Mouse (Mus musculus) brown adipose tissue, adult 24 weeks (tissue): ENCODE measurements around the gene Ino80d. TPM values are rescaled to one million over a fixed set of nuclear protein-coding genes. Genes with fewer than 3 reads are reported as not detected.

Experiments used
- H3K27ac ChIP-seq: fragments of 200-500 bp; replicated peaks from 2 replicates; pipeline ENCODE4 v1.5.1; 2012; ENCODE audit warnings: low read depth, mild to moderate bottlenecking, low read length
- H3K4me1 ChIP-seq: fragments of 200-500 bp; 2 replicates; pipeline ENCODE4 v1.6.1; 2012; ENCODE audit warnings: low read length, mixed read lengths; ENCODE audit not compliant: control insufficient read depth, insufficient read depth, insufficient read length
- H3K4me3 ChIP-seq: fragments of 200-500 bp; 2 replicates; pipeline ENCODE4 v1.5.1; 2012; ENCODE audit warnings: low read depth, mild to moderate bottlenecking, low read length, moderate library complexity; ENCODE audit not compliant: insufficient read depth
- polyA plus RNA-seq: library from polyadenylated mRNA; stranded (reverse); fragments of >200 nt; gene quantifications from 2 replicates; pipeline ENCODE4 v1.2.4, GENCODE M21; 2012; ENCODE audit not compliant: missing spikeins, insufficient read depth, insufficient read length

Gene Ino80d
- polyA plus RNA-seq, 1 experiment, result 5.2 TPM

DNA sequence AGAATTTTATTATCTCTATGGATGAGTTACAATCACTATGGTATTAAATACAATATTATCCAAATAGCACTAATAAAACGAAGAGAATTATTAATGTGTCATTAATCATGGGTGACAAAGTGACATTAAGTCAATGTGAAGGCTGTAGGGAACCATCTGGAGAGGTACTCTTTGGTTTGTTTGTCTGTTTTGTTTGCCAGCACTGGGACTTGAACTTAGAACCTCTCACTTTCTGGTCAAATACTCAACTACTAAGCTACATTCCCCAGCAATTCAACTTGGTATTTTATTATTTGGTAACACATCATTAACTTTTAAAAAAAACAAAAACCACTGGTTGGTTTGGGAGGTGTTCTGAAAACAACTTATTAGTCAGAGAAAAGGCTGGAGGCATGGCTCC is 43.1 kb downstream of the Ino80d start:
- H3K27ac ChIP-seq, result no peak overlapping the region
- no peak overlapping the region for H3K4me3 ChIP-seq
- no peaks in the 10 kb centered on the region for H3K4me1 ChIP-seq

DNA sequence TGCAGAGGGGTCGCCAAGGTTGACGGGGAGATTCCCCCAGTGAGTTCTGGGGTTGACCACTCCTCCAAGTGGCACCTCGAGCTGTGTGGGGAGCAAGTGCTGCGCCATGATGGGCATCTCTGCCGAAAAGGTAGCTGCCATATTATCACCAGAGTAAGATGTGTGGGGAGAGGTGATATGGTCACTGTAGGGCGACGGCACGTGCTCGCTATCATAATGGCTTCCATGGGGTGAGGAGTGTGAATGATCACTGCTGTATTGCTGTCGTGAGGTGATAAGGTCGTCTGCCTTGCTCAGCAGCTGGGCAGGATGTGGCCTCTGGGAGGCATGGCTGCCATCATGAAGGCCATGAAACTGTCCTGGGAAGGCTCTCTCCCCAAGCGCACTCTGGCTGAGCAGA is 56.1 kb downstream of the Ino80d start:
- Histone ChIP-seq H3K27ac (no peak overlapping the region), H3K4me3 (no peak overlapping the region), H3K4me1 (no peaks in the 10 kb centered on the region)

DNA sequence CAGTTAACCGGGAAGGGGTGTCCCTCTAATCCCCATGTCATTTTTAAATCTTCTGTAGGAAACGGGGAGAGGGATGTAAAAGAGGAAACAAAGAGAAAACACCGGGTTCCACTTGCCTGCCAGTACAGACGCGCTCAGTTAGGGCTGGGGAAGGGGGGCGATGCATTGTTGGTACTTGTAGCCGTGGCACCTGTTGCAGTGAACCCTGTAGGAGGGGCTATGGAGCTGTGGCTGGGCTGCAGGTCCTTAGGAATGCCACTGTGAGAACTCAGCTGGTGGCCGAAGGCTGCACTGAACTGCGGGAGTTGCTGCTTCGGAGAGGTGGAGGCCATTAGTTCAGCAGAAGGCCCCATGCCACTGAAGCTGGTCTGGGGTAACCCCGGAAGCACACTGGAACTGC is 56.6 kb downstream of the Ino80d start:
- Histone ChIP-seq H3K4me1 (0 out of 2 replicates have a peak, but pooled peaks cover 1% of the 10 kb centered on the region), H3K4me3 (no peak overlapping the region), H3K27ac (no peak overlapping the region)

DNA sequence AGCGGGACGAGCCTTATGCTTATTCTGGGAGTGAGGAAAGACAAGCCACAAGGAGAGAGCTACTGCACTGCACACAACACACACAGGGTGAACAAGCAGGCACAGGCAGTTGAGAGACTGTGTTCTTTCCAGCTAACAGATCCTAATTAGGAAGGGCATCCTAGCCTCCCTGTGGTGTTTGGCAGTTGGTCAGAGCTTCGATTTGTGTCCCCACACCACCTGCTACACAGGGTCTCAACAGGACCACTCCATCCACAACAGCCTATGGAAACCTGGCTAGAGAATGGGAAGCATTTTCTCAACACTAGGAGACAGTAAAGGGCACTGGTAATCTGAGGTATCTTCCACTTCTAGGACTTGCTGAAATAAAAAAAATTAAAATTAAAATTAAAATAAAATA is 57.1 kb downstream of the Ino80d start:
- H3K4me1 ChIP-seq, result 0 out of 2 replicates have a peak, but pooled peaks cover 2% of the 10 kb centered on the region
- no peak overlapping the region for H3K4me3 ChIP-seq
- no peak overlapping the region for H3K27ac ChIP-seq

DNA sequence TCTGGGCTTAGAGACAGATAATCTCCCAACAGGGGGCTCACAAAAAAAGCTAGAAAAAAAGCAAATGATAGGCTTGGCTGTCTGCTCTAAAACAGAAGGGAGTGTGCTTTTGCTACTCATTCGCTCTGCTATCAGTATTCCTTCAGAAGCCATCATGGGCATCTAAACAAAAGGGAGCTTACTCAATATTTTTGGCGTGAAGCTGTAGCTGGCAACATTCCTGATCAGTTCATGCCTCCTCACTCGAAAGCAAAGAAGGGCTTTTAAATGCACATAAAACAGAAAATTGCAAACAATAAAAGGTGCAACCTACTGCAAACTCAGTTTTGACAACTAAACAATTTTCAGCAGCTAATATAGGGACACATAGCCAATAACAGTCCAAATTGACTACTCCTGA is 59.1 kb downstream of the Ino80d start:
- 0 out of 2 replicates have a peak, but pooled peaks cover 2% of the 10 kb centered on the region for H3K4me1 ChIP-seq
- H3K27ac ChIP-seq, result no peak overlapping the region
- H3K4me3 ChIP-seq, result no peak overlapping the region

DNA sequence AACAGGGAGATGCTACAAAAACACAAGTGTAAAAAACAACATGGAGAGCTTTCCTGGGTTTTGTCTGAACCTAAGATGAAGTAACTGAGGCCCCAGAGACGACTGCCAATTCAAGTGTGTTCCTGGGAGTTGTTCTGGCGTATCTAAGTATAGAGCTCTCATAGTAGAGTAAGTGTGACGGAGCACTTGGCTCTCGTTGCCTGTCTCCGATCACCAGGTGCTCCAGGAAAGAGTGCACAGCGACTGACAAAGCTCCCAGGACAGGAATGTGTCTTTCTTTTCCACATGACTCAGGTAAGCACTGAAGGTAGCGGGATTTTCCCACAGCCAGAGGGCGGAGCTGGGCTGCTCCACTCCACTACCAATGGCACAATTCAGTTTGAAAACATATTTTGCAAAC is 63.6 kb downstream of the Ino80d start:
- Histone ChIP-seq H3K4me1 (0 out of 2 replicates have a peak, but pooled peaks cover 2% of the 10 kb centered on the region), H3K4me3 (no peak overlapping the region), H3K27ac (no peak overlapping the region)

DNA sequence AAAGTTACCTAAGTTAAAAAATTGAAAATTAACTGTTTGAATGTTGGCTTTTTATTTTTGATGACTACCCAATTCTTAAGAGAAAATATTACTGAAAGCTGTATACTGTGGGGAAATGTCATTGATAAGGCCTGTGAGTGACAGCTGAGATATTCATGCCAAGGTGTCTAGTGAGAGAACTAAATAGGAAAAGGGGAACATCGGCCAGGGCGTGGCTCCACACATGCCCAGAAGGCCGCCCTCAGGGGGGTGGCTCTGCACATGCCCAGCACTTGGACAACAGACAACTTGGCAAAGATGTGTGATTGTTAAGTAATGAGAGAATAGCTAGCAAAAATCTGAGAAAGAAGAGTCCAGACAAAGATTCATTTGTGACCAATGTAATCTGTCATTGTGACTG is 64.5 kb downstream of the Ino80d start:
- H3K27ac ChIP-seq, result no peak overlapping the region
- 0 out of 2 replicates have a peak, but pooled peaks cover 2% of the 10 kb centered on the region for H3K4me1 ChIP-seq
- H3K4me3 ChIP-seq, result no peak overlapping the region

DNA sequence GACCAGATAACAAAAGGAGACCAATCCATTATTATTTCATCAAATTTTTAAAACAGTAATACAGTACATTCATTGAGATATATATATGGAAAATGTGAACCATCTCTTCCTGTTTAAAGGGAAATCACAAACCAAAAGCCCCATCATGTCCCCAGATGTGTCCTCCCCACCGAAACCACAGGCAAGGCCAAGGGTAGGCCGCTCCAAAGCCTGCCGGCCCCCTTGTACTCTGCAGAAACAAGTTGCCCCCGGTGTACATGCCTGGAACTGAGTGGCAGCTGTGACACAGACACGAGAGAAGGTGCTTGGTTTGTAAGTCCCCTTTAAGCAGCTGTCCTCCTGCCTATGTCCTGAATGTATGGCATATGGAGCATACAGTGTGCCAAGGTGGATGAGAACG is 66.5 kb downstream of the Ino80d start:
- Histone ChIP-seq H3K4me3 (no peak overlapping the region), H3K27ac (no peak overlapping the region), H3K4me1 (0 out of 2 replicates have a peak, but pooled peaks cover 2% of the 10 kb centered on the region)

DNA sequence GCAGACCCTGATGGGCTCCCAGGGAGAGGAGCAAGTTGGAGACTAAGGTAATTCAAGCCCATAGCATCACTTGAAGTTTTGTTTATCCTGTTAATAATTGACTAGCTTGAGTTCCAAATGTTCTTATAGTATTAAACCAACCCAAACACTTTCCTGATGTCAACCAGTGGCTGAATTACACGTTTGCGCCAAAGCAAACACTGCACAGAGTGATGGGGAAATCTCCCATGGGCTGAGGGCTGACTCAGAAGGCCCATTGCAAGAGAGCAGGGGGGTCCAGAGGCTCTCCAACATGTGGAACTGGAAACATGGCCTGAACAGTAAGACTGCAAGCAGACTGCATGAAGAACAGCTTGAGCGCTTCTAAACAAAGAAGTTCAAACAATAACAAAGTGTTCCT is 81.5 kb downstream of the Ino80d start:
- Histone ChIP-seq H3K27ac (no peak overlapping the region), H3K4me3 (no peak overlapping the region), H3K4me1 (no peaks in the 10 kb centered on the region)

DNA sequence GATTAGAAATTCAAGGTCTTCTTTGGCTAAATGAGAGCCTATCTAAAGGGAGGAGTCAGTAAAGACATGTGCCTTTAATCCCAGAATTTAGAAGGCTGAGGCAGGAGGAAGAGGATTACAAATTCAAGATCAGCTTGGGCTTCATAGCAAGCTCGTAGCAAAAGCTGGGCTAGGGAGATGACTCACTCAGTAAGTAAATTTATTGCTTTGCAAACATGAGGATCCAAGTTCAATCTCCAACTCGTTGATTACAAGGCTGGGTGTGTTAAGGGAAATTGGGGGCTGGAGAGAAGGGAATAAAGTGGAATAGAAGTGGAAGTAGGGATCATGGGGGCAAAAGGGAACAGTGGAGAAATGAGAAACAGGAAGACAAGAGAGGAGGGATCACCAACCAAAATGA is 94.6 kb downstream of the Ino80d start:
- H3K4me3 ChIP-seq, result no peak overlapping the region
- peaks cover 5% of the 10 kb centered on the region; the same call in 1 of the 2 replicates for H3K4me1 ChIP-seq
- no peak overlapping the region for H3K27ac ChIP-seq

DNA sequence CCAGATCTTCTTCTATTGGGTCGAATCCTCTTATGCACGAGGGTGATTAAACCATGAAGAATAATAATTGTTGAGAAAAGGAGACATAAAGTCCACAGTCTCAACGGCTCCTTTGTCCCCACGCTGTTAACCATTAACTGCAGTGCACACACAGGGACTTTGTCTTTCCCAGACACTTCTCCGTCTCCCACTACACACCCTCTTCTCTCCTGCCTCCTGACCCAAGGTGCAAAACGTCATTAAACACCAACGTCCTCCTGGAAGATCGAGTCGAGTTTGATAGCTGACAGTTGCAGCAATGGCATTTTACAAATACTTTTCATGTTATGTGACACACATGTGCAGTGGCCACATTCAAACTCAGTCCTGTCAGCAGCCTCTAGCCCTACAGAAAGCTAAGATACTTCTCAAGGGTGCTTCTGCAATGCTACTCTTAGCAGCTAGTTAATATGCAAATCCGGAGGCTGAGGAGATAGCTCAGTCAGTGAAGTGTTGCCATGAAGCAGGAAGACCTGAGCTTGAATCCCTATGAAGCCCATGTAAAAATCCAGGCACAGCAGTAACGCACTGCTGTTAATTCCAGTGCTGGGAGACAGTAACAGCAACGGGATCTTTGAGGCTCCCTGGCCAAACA is 109.3 kb downstream of the Ino80d start:
- no peaks in the 10 kb centered on the region for H3K4me1 ChIP-seq
- no peak overlapping the region for H3K27ac ChIP-seq
- H3K4me3 ChIP-seq, result no peak overlapping the region

DNA sequence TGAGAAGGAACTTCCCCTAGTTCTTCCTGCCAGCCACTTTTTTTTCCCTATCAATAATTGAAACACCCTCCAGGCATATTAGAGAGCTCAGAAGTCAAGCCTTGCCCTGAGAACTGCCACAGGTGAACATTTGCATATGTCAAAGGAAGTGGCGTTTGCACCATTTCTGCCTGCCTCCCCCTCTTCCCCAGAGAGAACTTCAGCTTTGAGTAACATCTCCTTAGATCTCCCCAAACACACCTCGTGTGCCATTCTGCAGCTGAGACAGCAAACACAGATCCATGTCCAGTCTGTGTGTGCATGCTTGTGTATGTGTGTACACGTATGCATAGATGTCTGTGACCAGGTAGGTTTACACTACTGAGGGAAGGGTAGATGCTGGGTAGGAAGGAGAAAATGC is 112.6 kb downstream of the Ino80d start:
- no peak overlapping the region for H3K27ac ChIP-seq
- H3K4me1 ChIP-seq, result no peaks in the 10 kb centered on the region
- H3K4me3 ChIP-seq, result no peak overlapping the region

DNA sequence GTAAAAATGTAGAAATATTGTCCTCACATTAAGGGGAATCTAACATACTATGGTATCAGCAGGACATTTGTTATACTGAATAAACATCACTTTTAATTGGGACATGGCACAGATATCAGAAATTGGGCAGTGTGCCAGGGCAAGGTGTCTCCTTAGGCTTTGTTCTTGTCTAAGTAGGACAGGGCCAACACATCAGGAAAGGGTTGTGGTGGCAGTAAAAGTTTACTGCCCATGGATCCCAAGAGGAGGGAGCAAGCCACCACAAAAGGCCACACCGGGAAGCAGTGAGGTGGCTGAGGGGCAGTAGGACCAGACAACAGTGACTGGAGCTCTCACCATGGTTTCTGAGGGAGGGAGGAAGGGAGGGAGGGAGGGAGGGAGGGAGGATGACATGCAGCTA is 121.1 kb downstream of the Ino80d start:
- H3K4me3 ChIP-seq, result no peak overlapping the region
- H3K27ac ChIP-seq, result no peak overlapping the region
- H3K4me1 ChIP-seq, result no peaks in the 10 kb centered on the region

DNA sequence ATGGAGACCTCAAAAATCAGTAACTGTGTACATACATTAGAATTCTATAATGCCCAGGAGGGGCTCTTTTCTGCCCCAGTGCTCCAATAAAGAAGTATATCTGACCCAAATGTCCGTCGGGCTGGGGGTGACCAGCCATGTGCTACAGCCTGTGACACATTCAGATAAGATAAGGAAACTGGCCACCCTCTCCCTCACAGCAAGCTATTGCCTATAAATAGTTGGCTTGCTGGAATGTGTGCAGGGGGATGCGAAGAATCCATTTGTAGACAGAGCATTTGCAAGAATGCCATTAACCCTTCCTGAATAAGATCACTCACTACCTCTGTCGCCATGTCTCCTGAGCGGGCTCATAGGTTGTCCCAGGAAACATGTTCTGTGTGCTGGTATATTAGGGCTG is 121.8 kb downstream of the Ino80d start:
- no peak overlapping the region for H3K4me3 ChIP-seq
- no peaks in the 10 kb centered on the region for H3K4me1 ChIP-seq
- H3K27ac ChIP-seq, result no peak overlapping the region

DNA sequence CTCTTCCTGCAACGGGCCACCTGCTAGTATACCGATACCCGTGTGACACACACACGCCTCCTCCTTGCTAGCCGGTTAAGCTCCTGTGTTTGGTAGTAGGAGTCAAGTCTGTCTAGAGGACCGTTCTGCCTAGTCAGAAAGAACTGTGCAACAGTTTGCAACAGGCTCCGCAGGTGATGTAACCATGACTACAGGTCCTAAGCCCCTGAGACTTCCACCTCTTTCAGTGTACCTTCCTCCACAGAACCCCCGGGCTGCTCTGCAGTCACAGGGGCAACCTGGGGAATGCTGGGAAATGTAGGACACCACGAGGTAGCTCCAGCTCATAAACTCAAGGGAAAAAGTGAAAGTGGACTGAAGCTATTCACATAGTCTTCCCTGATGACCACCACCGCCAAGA is 123.4 kb downstream of the Ino80d start:
- Histone ChIP-seq H3K4me3 (no peak overlapping the region), H3K27ac (no peak overlapping the region), H3K4me1 (no peaks in the 10 kb centered on the region)

DNA sequence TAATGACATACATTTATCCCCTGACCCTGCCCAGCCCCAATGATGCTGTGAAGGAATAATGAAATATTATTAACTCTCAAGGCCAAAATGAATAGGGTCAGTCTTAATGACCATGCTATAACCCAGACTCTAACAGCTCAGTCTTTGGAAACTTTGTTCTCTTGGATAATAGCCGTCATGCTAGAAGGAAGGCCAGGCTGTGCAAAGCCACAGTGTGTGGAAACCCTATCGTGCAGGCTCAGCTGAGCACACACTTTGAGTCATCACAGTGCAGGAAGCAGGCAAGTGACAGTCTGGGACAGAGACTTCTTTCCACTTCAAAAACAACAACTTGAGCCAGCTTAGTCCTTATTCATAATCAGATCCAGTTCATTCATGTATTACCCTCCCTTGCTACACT is 126.9 kb downstream of the Ino80d start:
- Histone ChIP-seq H3K27ac (no peak overlapping the region), H3K4me3 (no peak overlapping the region), H3K4me1 (no peaks in the 10 kb centered on the region)
